Mouse (Mus musculus) embryonic fibroblast, embryonic 13.5 days (primary cell): Measurements from ENCODE around the gene Psph.

ENCODE experiments used
- CTCF ChIP-seq: IDR thresholded peaks from 2 replicates; pipeline ENCODE4 v1.5.1; 2011; ENCODE audit warnings: mild to moderate bottlenecking, control low read depth, low read length, moderate library complexity, borderline replicate concordance; ENCODE audit not compliant: insufficient read depth
- POLR2A ChIP-seq: IDR thresholded peaks from 2 replicates; pipeline ENCODE4 v1.6.1; 2011; ENCODE audit warnings: low read depth, mild to moderate bottlenecking, control low read depth, low read length, moderate library complexity

- TF ChIP-seq CTCF = no peak
- TF ChIP-seq POLR2A = no peak
These were observed 43.2 kb downstream of the Psph start for GRCm38 (mm10) chr5:129744050-129744449.
